Mouse (Mus musculus) cerebellum, postnatal 4 days (tissue): Measurements from ENCODE around the gene Arhgef1.

Source experiments
- DNase-seq, 2 experiments: peaks; one replicate each; pipeline ENCODE4 v3.0.0; 2022; ENCODE audit warnings: low spot score in 2 of 2, mixed read lengths in 1 of 2

The Arhgef1 gene

GRCm38 (mm10) chr7:24944257-24944950, 41.7 kb downstream of the Arhgef1 start, which contains the start of gene Gm4881:
Gene Gm4881, minus strand, starts transcription at chr7:24944494.
- no peak for DNase-seq

- no peak for DNase-seq
Observed at GRCm38 (mm10) chr7:24947316-24948048, 44.8 kb downstream of the Arhgef1 start.

GRCm38 (mm10) chr7:24948774-24949173, 46.1 kb downstream of the Arhgef1 start:
- DNase-seq = no peak

GRCm38 (mm10) chr7:24949958-24950623, 47.4 kb downstream of the Arhgef1 start:
- peak; percentile 62 to 81 for DNase-seq

GRCm38 (mm10) chr7:24953966-24954365, 51.3 kb downstream of the Arhgef1 start:
- no peak for DNase-seq

GRCm38 (mm10) chr7:24954450-24954849, 51.7 kb downstream of the Arhgef1 start:
- no peak for DNase-seq

- DNase-seq = no peak
Observed at GRCm38 (mm10) chr7:24955226-24955625, 52.5 kb downstream of the Arhgef1 start.

GRCm38 (mm10) chr7:24964288-24964687, 61.6 kb downstream of the Arhgef1 start:
- no peak for DNase-seq

- DNase-seq = peak; percentile 73 to 89
Observed at GRCm38 (mm10) chr7:24964897-24965535, 62.3 kb downstream of the Arhgef1 start.

- DNase-seq = no peak
Observed at GRCm38 (mm10) chr7:24967966-24968365, 65.3 kb downstream of the Arhgef1 start.

- DNase-seq = no peak
Observed at GRCm38 (mm10) chr7:24968463-24968862, 65.8 kb downstream of the Arhgef1 start.

- no peak for DNase-seq
Observed at GRCm38 (mm10) chr7:24969805-24970204, 67.1 kb downstream of the Arhgef1 start.

GRCm38 (mm10) chr7:24970341-24970740, 67.6 kb downstream of the Arhgef1 start:
- DNase-seq = no peak

- peak in 1 of 2 experiments; percentile 37 for DNase-seq
Observed at GRCm38 (mm10) chr7:24971261-24971971, 68.7 kb downstream of the Arhgef1 start.

- DNase-seq = peak; percentile 61 to 80
Observed at GRCm38 (mm10) chr7:24971972-24972893, 69.5 kb downstream of the Arhgef1 start, which contains the start of gene Rabac1. Gene Rabac1, minus strand, starts transcription at chr7:24972754.

GRCm38 (mm10) chr7:24973208-24973607, 70.5 kb downstream of the Arhgef1 start:
- no peak for DNase-seq

- no peak for DNase-seq
Observed at GRCm38 (mm10) chr7:24973902-24974301, 71.2 kb downstream of the Arhgef1 start.

GRCm38 (mm10) chr7:24974893-24975595, 72.3 kb downstream of the Arhgef1 start:
- peak in 1 of 2 experiments; percentile 42 for DNase-seq
